Mouse (Mus musculus) liver, adult 2 months (tissue): ENCODE measurements around the gene Gm20521. TPM values are rescaled to one million over a fixed set of nuclear protein-coding genes. Genes with fewer than 3 reads are reported as not detected.

Experiments used
- DNase-seq: peaks from one replicate; pipeline ENCODE4 v3.0.0-alpha.2; 2011; ENCODE audit warnings: low read depth, low spot score; ENCODE audit errors: extremely low read depth
- H3K27ac ChIP-seq: fragments of 200-500 bp; replicated peaks from 2 replicates; pipeline ENCODE4 v1.5.1; 2012; ENCODE audit warnings: low read depth, mild to moderate bottlenecking, control low read depth, inconsistent platforms, low read length; ENCODE audit not compliant: insufficient read depth
- H3K27me3 ChIP-seq: fragments of 200-500 bp; 2 replicates; pipeline ENCODE4 v1.6.1; 2012; ENCODE audit warnings: mild to moderate bottlenecking, moderate library complexity, low read length, inconsistent platforms; ENCODE audit not compliant: control insufficient read depth, insufficient read depth
- H3K36me3 ChIP-seq: fragments of 200-500 bp; 2 replicates; pipeline ENCODE4 v1.6.1; 2012; ENCODE audit warnings: low read length, inconsistent platforms; ENCODE audit not compliant: control insufficient read depth, insufficient read depth
- H3K4me1 ChIP-seq: fragments of 200-500 bp; 2 replicates; pipeline ENCODE4 v1.6.1; 2011; ENCODE audit warnings: low read length; ENCODE audit not compliant: control insufficient read depth, insufficient read depth
- H3K4me3 ChIP-seq: fragments of 200-500 bp; 2 replicates; pipeline ENCODE4 v1.5.1; 2011; ENCODE audit warnings: low read depth, mild to moderate bottlenecking, control low read depth, low read length, moderate library complexity; ENCODE audit not compliant: insufficient read depth
- H3K79me2 ChIP-seq: fragments of 200-500 bp; 2 replicates; pipeline ENCODE4 v1.6.1; 2012; ENCODE audit warnings: inconsistent platforms, mild to moderate bottlenecking, low read length, moderate library complexity; ENCODE audit not compliant: control insufficient read depth, insufficient read depth
- H3K9ac ChIP-seq: fragments of 200-500 bp; 2 replicates; pipeline ENCODE4 v1.6.1; 2012; ENCODE audit warnings: low read depth, mild to moderate bottlenecking, control low read depth, inconsistent platforms, low read length
- CTCF ChIP-seq: fragments of 200-500 bp; IDR thresholded peaks from 2 replicates; pipeline ENCODE4 v1.5.1; 2011; ENCODE audit warnings: low read depth, low read length, control low read depth
- POLR2A ChIP-seq: fragments of 200-500 bp; IDR thresholded peaks from 2 replicates; pipeline ENCODE4 v1.6.1; 2011; ENCODE audit warnings: low read length, control low read depth; ENCODE audit not compliant: insufficient read depth; ENCODE audit errors: extremely low read depth
- whole genome bisulfite sequencing: fragments of 180-500 bp; shearing (Covaris S2); methylation state at CpG from one replicate; pipeline ENCODE4 v1.1.7; 2018; 5-methylcytosine and 5-hydroxymethylcytosine counted together
- polyA plus RNA-seq: library from polyadenylated mRNA; depleted of rRNA; stranded (reverse); fragments of >200 nt; gene quantifications from 2 replicates; pipeline ENCODE4 v1.2.3, GENCODE M21; 2012; rRNA removed
- total RNA-seq: library from RNA; depleted of rRNA; stranded (reverse); fragments of >200 nt; gene quantifications from 2 replicates; pipeline ENCODE4 v1.2.3, GENCODE M21; 2014; rRNA removed

Gene Gm20521
- total RNA-seq (0.13 TPM in 1 of 2 replicates, not detected in the other), polyA plus RNA-seq (7.9 TPM in 1 of 2 replicates, not detected in the other)

- H3K4me1 ChIP-seq = peaks cover 9% of the 10 kb centered on the region; the same call in 1 of the 2 replicates
- DNase-seq = peak; percentile 79
- peak within 1 kb of the TSS; percentile 82 for H3K4me3 ChIP-seq
- TF ChIP-seq POLR2A (peak; percentile 88), CTCF (no peak)
- H3K27me3 ChIP-seq = no peaks in the 10 kb centered on the region
- peak within 1 kb of the TSS; percentile 75 for H3K27ac ChIP-seq
- WGBS = under 1% methylated on average over 27 of the region's 27 CpGs
- H3K36me3 ChIP-seq = no peaks in the 10 kb centered on the region
- H3K9ac ChIP-seq = peak within 1 kb of the TSS; percentile 79
- H3K79me2 ChIP-seq = no peaks in the 10 kb centered on the region; the same call in 1 of the 2 replicates
Observed at GRCm38 (mm10) chr14:54883154-54884021, at the start of gene Gm20521, which contains the start of gene Bcl2l2. Gene Gm20521, plus strand, starts transcription at chr14:54883441. Gene Bcl2l2, plus strand, starts transcription at chr14:54883377.

GRCm38 (mm10) chr14:54843461-54843860, 39.8 kb upstream of the Gm20521 start:
- Histone ChIP-seq H3K4me3 (no peak overlapping the region), H3K27me3 (no peaks in the 10 kb centered on the region), H3K9ac (no peak overlapping the region), H3K4me1 (peaks cover 2% of the 10 kb centered on the region; the same call in 1 of the 2 replicates), H3K36me3 (no peaks in the 10 kb centered on the region), H3K27ac (no peak overlapping the region), H3K79me2 (no peaks in the 10 kb centered on the region)
- TF ChIP-seq POLR2A (no peak), CTCF (peak; percentile 54)
- DNase-seq = peak; percentile 46
- under 1% methylated on average over 4 of the region's 4 CpGs for WGBS

- peak; percentile 52 for DNase-seq
- TF ChIP-seq CTCF (no peak), POLR2A (no peak)
- H3K4me1 ChIP-seq = no peaks in the 10 kb centered on the region; the same call in 1 of the 2 replicates
- H3K27me3 ChIP-seq = no peaks in the 10 kb centered on the region
- no peak overlapping the region for H3K4me3 ChIP-seq
- 28% methylated on average over 3 of the region's 3 CpGs for WGBS
- H3K9ac ChIP-seq = no peak overlapping the region
- no peaks in the 10 kb centered on the region for H3K79me2 ChIP-seq
- H3K36me3 ChIP-seq = no peaks in the 10 kb centered on the region
- no peak overlapping the region for H3K27ac ChIP-seq
Observed at GRCm38 (mm10) chr14:54855726-54856125, 27.5 kb upstream of the Gm20521 start.

DNA sequence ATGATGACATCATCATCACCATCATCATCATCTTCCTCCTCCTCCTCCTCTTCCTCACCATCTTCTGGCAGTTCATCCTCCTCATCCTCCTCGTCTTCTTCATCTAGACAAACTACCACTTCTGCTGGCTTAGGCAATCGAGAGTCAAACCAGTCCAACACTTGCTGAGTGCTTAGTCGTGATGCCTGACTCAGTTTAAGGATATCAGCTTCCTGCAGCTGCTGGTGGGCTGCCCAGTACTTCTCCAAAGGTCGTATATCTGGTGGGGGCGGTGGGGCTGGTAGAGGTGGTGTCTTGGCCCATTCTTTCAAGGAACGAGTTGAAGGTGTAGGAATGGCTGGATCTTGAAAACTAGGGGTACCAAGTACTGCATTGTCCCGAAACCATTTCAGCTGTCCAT, 26.5 kb upstream of the Gm20521 start:
- no peaks in the 10 kb centered on the region; the same call in 1 of the 2 replicates for H3K4me1 ChIP-seq
- H3K27ac ChIP-seq = no peak overlapping the region
- TF ChIP-seq POLR2A (no peak), CTCF (no peak)
- H3K36me3 ChIP-seq = no peaks in the 10 kb centered on the region
- no peak overlapping the region for H3K9ac ChIP-seq
- no peaks in the 10 kb centered on the region for H3K79me2 ChIP-seq
- no peak overlapping the region for H3K4me3 ChIP-seq
- DNase-seq = no peak
- WGBS = 86% methylated on average over 7 of the region's 7 CpGs
- no peaks in the 10 kb centered on the region for H3K27me3 ChIP-seq

DNA sequence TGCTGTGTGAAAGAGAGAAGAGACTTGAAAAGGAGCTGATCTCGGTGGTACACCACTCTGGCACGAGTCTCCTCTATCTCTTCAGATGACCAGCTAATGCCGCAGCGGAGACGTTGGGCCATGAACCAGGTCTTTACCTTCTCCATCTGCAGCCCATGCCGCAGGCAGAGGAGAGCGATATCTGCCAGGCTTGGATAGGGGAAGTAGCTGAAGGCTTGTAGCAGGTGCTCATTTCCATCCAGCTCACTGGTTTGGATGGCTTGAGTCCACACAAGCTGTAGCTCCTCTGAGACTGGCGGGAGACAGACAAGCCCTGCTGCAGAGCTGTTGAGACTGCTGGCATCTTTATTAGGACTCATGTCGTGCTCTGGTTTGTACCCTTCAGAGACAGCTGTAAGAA, 25.4 kb upstream of the Gm20521 start:
- no peak overlapping the region for H3K9ac ChIP-seq
- H3K27me3 ChIP-seq = no peaks in the 10 kb centered on the region
- TF ChIP-seq CTCF (no peak), POLR2A (no peak)
- no peak overlapping the region for H3K27ac ChIP-seq
- no peaks in the 10 kb centered on the region for H3K36me3 ChIP-seq
- H3K4me1 ChIP-seq = no peaks in the 10 kb centered on the region; the same call in 1 of the 2 replicates
- DNase-seq = no peak
- H3K4me3 ChIP-seq = no peak overlapping the region
- H3K79me2 ChIP-seq = no peaks in the 10 kb centered on the region
- WGBS = 98% methylated on average over 9 of the region's 9 CpGs
